Mouse (Mus musculus): Measurements from ENCODE around the gene Zbtb32.

DNA sequence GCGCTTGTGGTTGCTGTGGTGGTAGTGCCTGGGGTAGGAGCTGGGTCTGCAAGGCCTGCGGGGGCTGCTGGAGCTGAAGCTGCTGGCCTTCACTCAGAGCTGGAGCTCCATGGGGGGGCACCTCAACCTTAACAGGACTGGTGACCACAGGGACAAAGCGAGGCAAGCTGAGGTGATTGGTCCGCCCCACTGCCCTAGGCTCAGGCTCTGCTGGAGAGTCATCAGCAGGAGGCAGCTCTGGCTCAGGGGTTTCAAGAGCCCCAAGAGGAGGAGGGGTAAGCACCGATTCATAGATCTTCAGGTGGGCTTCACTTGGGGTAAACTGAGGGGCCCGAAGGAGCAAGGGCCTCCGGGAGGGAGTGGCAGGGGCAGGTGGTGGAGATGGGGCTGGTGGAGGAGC is 13.5 kb downstream of the Zbtb32 start:
- no peak for TF ChIP-seq POLR2A (IDR thresholded peaks at IDR 0.05; ENCODE audit: control insufficient read depth, low read depth, low read length)
- TF ChIP-seq CTCF (IDR thresholded peaks at IDR 0.05; ENCODE audit: control insufficient read depth, insufficient read depth, insufficient replicate concordance, low read depth, low read length), result no peak
